Mouse (Mus musculus) erythroblast, embryonic 14.5 days (primary cell): Measurements from ENCODE around the gene Aif1.

ENCODE experiments used
- GATA1 ChIP-seq: IDR thresholded peaks from 2 replicates; pipeline ENCODE4 v1.6.1; 2012; ENCODE audit warnings: low read length, inconsistent platforms, mixed read lengths
- TAL1 ChIP-seq: IDR thresholded peaks from 3 replicates; pipeline ENCODE4 v1.6.1; 2012; ENCODE audit warnings: low read length, inconsistent platforms, mixed read lengths

- TF ChIP-seq TAL1 (no peak), GATA1 (no peak)
These were observed 14.2 kb upstream of the Aif1 start for GRCm38 (mm10) chr17:35190096-35190495.
